Mouse (Mus musculus) lung, embryonic 15.5 days (tissue): ENCODE measurements around the gene Fndc3b. TPM values are rescaled to one million over a fixed set of nuclear protein-coding genes. Genes with fewer than 3 reads are reported as not detected.

ENCODE experiments used
- ATAC-seq: fragments of 200-750 bp; cut with Nextera tagmentation; 2 replicates; pipeline ENCODE4 v1.8.0; 2017; ENCODE audit warnings: moderate number of reproducible peaks, borderline replicate concordance; ENCODE audit not compliant: low FRiP score, low TSS enrichment; ENCODE audit errors: extremely low read depth
- H3K27ac ChIP-seq: fragments of 300-500 bp; sonication (generic); 2 replicates; pipeline ENCODE4 v1.5.1; 2015; ENCODE audit warnings: moderate library complexity, mild to moderate bottlenecking, inconsistent platforms
- H3K27me3 ChIP-seq: fragments of 300-500 bp; sonication (generic); 2 replicates; pipeline ENCODE4 v1.6.1; 2015; ENCODE audit warnings: inconsistent platforms
- H3K36me3 ChIP-seq: fragments of 300-500 bp; sonication (generic); 2 replicates; pipeline ENCODE4 v1.6.1; 2015; ENCODE audit warnings: inconsistent platforms
- H3K4me1 ChIP-seq: fragments of 300-500 bp; sonication (generic); 2 replicates; pipeline ENCODE4 v1.6.1; 2015; ENCODE audit warnings: inconsistent platforms
- H3K4me2 ChIP-seq: fragments of 300-500 bp; sonication (generic); 2 replicates; pipeline ENCODE4 v1.6.1; 2015; ENCODE audit warnings: inconsistent platforms, mild to moderate bottlenecking, moderate library complexity
- H3K4me3 ChIP-seq: fragments of 300-500 bp; sonication (generic); 2 replicates; pipeline ENCODE4 v1.5.1; 2015; ENCODE audit warnings: mild to moderate bottlenecking, inconsistent platforms
- H3K9ac ChIP-seq: fragments of 300-500 bp; sonication (generic); 2 replicates; pipeline ENCODE4 v1.6.1; 2015; ENCODE audit warnings: inconsistent platforms
- H3K9me3 ChIP-seq: fragments of 300-500 bp; sonication (generic); 2 replicates; pipeline ENCODE4 v1.6.1; 2016; ENCODE audit warnings: inconsistent platforms
- WGBS: fragments of 180-500 bp; shearing (Covaris S2); methylation state at CpG from one replicate; pipeline ENCODE4 v1.1.7; 2015; 5-methylcytosine and 5-hydroxymethylcytosine counted together
- polyA plus RNA-seq: library from polyadenylated mRNA; unstranded; fragments of >200 nt; fragmentation: Nextera tagmentation; extraction: Ambion mirVana; gene quantifications from 2 replicates; pipeline ENCODE4 v1.2.1, GENCODE M21; 2015

The Fndc3b gene
- polyA plus RNA-seq, 1 experiment from 2014 or later: 35.7 TPM

- Histone ChIP-seq H3K4me2 (peak overlapping the region; percentile 46; the same call in 1 of the 2 replicates), H3K27ac (peak overlapping the region; percentile 93), H3K4me1 (peaks cover 84% of the 10 kb centered on the region), H3K9ac (no peak overlapping the region), H3K4me3 (no peak overlapping the region), H3K9me3 (no peaks in the 10 kb centered on the region), H3K36me3 (no peaks in the 10 kb centered on the region), H3K27me3 (no peaks in the 10 kb centered on the region)
- WGBS: 41% methylated on average over 12 of the region's 12 CpGs
- peak; percentile 74; the same call in 1 of the 2 replicates for ATAC-seq
Measured at GRCm38 (mm10) chr3:27689149-27689865, 21.8 kb downstream of the Fndc3b start.

GRCm38 (mm10) chr3:27686732-27687491, 24.2 kb downstream of the Fndc3b start:
- Histone ChIP-seq H3K36me3 (peaks cover 7% of the 10 kb centered on the region), H3K27ac (peak overlapping the region; percentile 38), H3K4me3 (no peak overlapping the region), H3K9ac (no peak overlapping the region), H3K4me2 (no peak overlapping the region; the same call in 1 of the 2 replicates), H3K27me3 (no peaks in the 10 kb centered on the region), H3K9me3 (no peaks in the 10 kb centered on the region), H3K4me1 (peaks cover 75% of the 10 kb centered on the region)
- 44% methylated on average over 19 of the region's 19 CpGs for WGBS
- peak; percentile 9; the same call in 1 of the 2 replicates for ATAC-seq

- H3K4me1 ChIP-seq: peaks cover 63% of the 10 kb centered on the region
- no peak overlapping the region for H3K27ac ChIP-seq
- no peaks in the 10 kb centered on the region for H3K27me3 ChIP-seq
- H3K9me3 ChIP-seq: no peaks in the 10 kb centered on the region
- no peak overlapping the region for H3K4me2 ChIP-seq
- ATAC-seq: no peak
- H3K36me3 ChIP-seq: peaks cover 11% of the 10 kb centered on the region
- H3K4me3 ChIP-seq: no peak overlapping the region
- no peak overlapping the region for H3K9ac ChIP-seq
- 73% methylated on average over 14 of the region's 14 CpGs for WGBS
Measured at GRCm38 (mm10) chr3:27685650-27686208, 25.4 kb downstream of the Fndc3b start.

- Histone ChIP-seq H3K9me3 (no peaks in the 10 kb centered on the region), H3K4me2 (no peak overlapping the region), H3K36me3 (peaks cover 17% of the 10 kb centered on the region), H3K9ac (no peak overlapping the region), H3K4me1 (peaks cover 57% of the 10 kb centered on the region), H3K4me3 (no peak overlapping the region), H3K27me3 (no peaks in the 10 kb centered on the region), H3K27ac (peak overlapping the region; percentile 49; the same call in 1 of the 2 replicates)
- ATAC-seq: no peak
- WGBS: 52% methylated on average over 6 of the region's 6 CpGs
Measured at GRCm38 (mm10) chr3:27685134-27685533, 26.0 kb downstream of the Fndc3b start.

GRCm38 (mm10) chr3:27683374-27683773, 27.7 kb downstream of the Fndc3b start:
- no peak for ATAC-seq
- H3K27ac ChIP-seq: no peak overlapping the region

GRCm38 (mm10) chr3:27677574-27677973, 33.5 kb downstream of the Fndc3b start:
- 46% methylated on average over 6 of the region's 6 CpGs for WGBS
- peaks cover 25% of the 10 kb centered on the region for H3K36me3 ChIP-seq
- H3K9me3 ChIP-seq: no peaks in the 10 kb centered on the region
- no peak overlapping the region for H3K4me2 ChIP-seq
- H3K9ac ChIP-seq: no peak overlapping the region
- ATAC-seq: no peak
- peaks cover 36% of the 10 kb centered on the region for H3K4me1 ChIP-seq
- peak overlapping the region; percentile 29; the same call in 1 of the 2 replicates for H3K27ac ChIP-seq
- no peaks in the 10 kb centered on the region for H3K27me3 ChIP-seq
- H3K4me3 ChIP-seq: no peak overlapping the region

More at GRCm38 (mm10) chr3:27683374-27683773, 27.7 kb downstream of the Fndc3b start:
- Histone ChIP-seq H3K4me2 (no peak overlapping the region), H3K4me3 (no peak overlapping the region), H3K4me1 (peaks cover 42% of the 10 kb centered on the region), H3K27me3 (no peaks in the 10 kb centered on the region), H3K9me3 (no peaks in the 10 kb centered on the region), H3K36me3 (peaks cover 25% of the 10 kb centered on the region), H3K9ac (no peak overlapping the region)
- 76% methylated on average over 4 of the region's 4 CpGs for WGBS

- no peaks in the 10 kb centered on the region for H3K9me3 ChIP-seq
- no peak overlapping the region for H3K4me2 ChIP-seq
- no peak for ATAC-seq
- 0 out of 2 replicates have a peak, but pooled peaks cover 2% of the 10 kb centered on the region for H3K36me3 ChIP-seq
- no peak overlapping the region for H3K4me3 ChIP-seq
- no peak overlapping the region for H3K27ac ChIP-seq
- no peaks in the 10 kb centered on the region for H3K27me3 ChIP-seq
- peaks cover 61% of the 10 kb centered on the region for H3K4me1 ChIP-seq
- 48% methylated on average over 7 of the region's 7 CpGs for WGBS
- H3K9ac ChIP-seq: no peak overlapping the region
Measured at GRCm38 (mm10) chr3:27673660-27674059, 37.4 kb downstream of the Fndc3b start.

GRCm38 (mm10) chr3:27670416-27670815, 40.7 kb downstream of the Fndc3b start:
- Histone ChIP-seq H3K27ac (no peak overlapping the region), H3K4me2 (no peak overlapping the region), H3K4me1 (peaks cover 61% of the 10 kb centered on the region), H3K36me3 (no peaks in the 10 kb centered on the region), H3K9ac (no peak overlapping the region), H3K9me3 (no peaks in the 10 kb centered on the region), H3K4me3 (no peak overlapping the region), H3K27me3 (no peaks in the 10 kb centered on the region)
- 44% methylated on average over 12 of the region's 12 CpGs for WGBS
- ATAC-seq: no peak

- H3K27ac ChIP-seq: no peak overlapping the region
- no peaks in the 10 kb centered on the region for H3K27me3 ChIP-seq
- no peak overlapping the region for H3K9ac ChIP-seq
- no peak for ATAC-seq
- WGBS: 79% methylated on average over 4 of the region's 4 CpGs
- no peak overlapping the region for H3K4me2 ChIP-seq
- H3K36me3 ChIP-seq: no peaks in the 10 kb centered on the region
- H3K4me1 ChIP-seq: peaks cover 57% of the 10 kb centered on the region
- no peak overlapping the region for H3K4me3 ChIP-seq
- no peaks in the 10 kb centered on the region for H3K9me3 ChIP-seq
Measured at GRCm38 (mm10) chr3:27667280-27667679, 43.8 kb downstream of the Fndc3b start.

GRCm38 (mm10) chr3:27665338-27665737, 45.8 kb downstream of the Fndc3b start:
- H3K9ac ChIP-seq: no peak overlapping the region
- no peak overlapping the region for H3K4me2 ChIP-seq
- no peaks in the 10 kb centered on the region for H3K27me3 ChIP-seq
- peaks cover 41% of the 10 kb centered on the region for H3K4me1 ChIP-seq
- no peaks in the 10 kb centered on the region for H3K36me3 ChIP-seq
- ATAC-seq: no peak
- H3K4me3 ChIP-seq: no peak overlapping the region
- no peaks in the 10 kb centered on the region for H3K9me3 ChIP-seq
- WGBS: 5% methylated on average over 1 of the region's 1 CpGs
- H3K27ac ChIP-seq: no peak overlapping the region

- no peak for ATAC-seq
- Histone ChIP-seq H3K9me3 (no peaks in the 10 kb centered on the region), H3K27ac (no peak overlapping the region), H3K4me3 (no peak overlapping the region), H3K27me3 (no peaks in the 10 kb centered on the region), H3K4me1 (peaks cover 41% of the 10 kb centered on the region), H3K4me2 (no peak overlapping the region), H3K9ac (no peak overlapping the region), H3K36me3 (no peaks in the 10 kb centered on the region)
- WGBS: 45% methylated on average over 5 of the region's 5 CpGs
Measured at GRCm38 (mm10) chr3:27663221-27663620, 47.9 kb downstream of the Fndc3b start.
